Mouse (Mus musculus) naive thymus-derived CD4-positive, alpha-beta T cell, adult 2 months (primary cell): Measurements from ENCODE around the gene Spata31d1b.
"Not testable (repeated sequence)": the region's sequence is repeated elsewhere in the genome, so short reads cannot be mapped to it uniquely, and the experiment has no call there.

Experiments
- DNase-seq: peaks from one replicate; pipeline ENCODE4 v3.0.0-alpha.2; 2011; ENCODE audit warnings: low read depth

The Spata31d1b gene

DNA sequence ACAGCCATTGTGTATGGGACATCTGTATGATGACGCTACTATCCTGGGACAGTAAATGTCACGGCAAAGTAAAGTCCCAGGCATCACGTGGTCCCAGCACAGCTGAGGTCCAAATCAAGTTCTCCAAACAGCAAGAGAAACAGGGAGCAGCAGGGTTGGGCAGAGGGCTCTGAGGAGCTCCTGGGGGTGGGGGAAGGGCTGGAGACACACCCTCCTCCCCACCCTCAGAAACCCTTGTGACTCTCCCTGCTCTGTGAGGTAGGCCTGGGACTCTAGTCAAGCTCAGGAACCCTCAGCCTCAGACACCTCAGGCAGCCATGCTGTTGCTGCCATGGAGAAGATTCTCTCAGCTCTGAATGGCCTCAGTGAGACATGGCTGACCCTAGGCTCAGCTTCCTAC is at the start of gene Spata31d1b:
Gene Spata31d1b, plus strand, starts transcription at position 301 of the 400 bp plus-strand sequence.
- DNase-seq = not testable (repeated sequence)

DNA sequence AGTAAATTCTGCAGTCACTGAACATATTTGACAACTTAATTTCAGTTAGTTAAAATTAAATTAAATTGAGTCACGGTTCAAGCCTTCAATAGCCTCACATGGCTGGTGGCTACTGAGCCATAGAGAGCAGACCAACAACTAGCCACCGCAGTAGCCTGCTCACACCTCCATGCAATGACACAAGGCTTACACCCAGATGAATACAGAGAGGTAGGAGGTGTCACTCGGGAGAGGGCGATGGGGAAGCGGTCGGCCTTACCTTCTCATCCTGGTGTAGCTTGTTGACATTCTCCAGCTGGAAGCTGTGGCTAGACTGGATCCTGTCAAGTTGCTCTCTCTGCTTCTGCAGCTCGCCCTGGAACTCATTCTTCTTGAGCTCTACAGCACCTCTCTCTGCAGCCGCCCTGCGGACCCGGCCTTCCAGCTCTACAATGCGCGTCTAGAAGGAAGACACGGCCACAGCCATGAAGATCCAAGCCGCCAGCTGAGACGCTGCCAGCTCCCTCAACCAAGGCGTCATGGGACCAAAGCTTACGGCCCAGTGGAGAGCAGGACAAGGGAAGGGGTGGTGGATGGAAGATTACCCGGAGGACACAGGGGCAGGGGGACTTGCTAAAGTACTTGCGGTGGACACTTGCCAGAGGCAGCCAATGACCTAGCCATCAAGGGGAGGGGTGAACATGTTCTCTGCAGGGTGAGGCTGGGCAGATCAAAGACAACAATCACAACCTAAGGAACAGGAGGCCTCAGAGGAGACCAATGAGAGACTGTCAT is 48.0 kb upstream of the Spata31d1b start:
- no peak for DNase-seq

DNA sequence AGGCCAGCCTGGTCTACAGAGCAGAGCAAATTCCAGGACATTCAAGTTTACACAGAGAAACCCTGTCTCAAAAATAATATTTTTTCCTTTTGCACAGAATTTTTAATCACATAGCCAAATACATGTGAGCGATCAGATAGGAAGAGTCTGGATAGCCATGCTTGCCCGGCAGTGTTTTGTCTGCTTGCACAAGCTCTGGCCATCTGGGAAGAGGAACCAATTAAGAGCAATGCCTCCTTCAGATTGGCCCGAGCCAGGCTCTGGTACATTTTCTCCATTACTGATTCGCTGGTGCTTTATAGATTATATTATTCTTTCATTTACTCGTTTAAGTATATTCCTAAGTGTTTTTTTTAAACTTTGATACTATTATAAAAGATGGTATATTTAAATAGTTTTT is 44.3 kb upstream of the Spata31d1b start:
- no peak for DNase-seq

DNA sequence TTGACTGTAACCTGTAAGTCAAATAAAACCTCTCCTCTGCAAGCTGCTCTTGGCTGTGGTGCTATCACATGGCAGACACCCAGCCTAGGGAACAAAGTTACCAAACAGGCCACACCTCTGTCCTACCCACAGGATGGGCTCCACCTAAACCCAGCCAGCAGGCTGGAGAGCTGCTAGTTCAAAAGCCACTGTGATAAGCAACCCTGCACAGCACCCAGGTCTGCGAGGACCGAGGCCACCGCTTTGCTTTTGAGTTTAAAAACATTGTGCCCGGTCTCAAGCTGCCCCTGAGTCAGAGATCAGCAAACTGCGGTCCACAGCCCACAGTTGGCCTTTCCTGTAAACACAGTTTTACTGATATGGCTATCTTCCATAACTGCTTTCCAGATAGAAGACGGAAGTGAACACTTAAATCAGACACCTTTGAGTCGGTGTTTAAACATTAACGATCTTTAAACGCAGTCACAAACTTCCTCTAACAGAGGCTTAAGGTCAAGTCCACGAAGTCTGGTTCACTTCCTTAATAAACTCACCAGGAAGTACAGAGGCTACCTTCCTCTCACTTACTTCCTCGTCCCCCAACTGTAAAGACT is 43.5 kb upstream of the Spata31d1b start:
- DNase-seq = peak; percentile 71

DNA sequence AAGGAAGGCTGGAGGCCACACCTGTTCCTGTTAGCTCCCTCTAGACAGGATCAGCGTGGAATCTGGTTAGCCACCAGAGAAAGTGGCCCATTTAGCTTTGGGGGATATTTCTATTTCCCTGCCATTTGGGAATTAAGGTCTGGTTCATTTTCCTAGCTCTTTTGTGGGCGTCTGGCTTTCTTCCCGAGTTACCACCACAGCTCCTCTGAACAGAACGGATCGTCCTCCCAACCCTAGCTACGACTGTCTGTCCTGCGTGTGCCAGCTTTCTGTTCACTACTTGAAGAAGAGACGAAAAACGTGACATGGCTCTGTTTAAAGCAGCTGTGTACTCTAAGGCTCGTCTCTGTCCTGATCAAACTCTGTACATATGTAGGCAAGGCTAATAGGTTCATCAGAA is 42.1 kb upstream of the Spata31d1b start:
- no peak for DNase-seq

DNA sequence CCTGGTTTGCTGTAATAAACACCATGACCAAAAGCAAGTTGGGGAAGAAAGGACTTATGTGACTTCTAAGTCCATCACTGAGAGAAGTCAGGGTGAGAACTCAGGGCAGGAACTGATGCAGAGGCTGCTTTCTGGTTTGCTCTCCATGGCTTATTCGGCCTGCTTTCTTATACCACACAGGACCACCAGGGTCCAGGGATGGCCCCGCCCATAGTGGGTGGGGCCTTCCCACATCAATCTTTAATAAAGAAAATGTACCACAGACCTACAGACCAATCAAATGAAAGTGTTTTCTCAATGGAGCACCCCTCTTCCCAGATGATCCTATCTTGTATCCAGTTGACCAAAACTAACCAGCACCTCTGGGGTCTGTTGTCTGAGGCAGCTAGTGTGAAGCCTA is 40.6 kb upstream of the Spata31d1b start:
- DNase-seq = no peak

DNA sequence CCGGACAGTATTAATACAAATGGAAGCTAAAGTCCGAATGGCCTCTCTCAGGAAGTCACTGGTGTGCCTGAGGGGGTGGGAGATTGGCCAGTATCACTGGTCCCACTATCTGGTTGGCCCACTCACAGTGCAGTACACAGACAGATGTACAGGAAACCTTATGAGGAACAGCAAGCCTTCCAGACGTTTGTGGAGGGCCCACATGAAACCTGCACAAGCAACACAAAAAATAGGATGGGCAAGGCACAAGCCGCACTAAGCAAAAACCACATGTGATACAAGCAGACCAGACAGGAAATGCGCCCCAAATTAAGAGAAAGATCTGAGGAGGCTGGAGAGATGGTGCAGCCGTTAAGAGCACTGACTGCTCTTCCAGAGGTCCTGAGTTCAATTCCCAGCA is 39.8 kb upstream of the Spata31d1b start:
- peak; percentile 60 for DNase-seq

DNA sequence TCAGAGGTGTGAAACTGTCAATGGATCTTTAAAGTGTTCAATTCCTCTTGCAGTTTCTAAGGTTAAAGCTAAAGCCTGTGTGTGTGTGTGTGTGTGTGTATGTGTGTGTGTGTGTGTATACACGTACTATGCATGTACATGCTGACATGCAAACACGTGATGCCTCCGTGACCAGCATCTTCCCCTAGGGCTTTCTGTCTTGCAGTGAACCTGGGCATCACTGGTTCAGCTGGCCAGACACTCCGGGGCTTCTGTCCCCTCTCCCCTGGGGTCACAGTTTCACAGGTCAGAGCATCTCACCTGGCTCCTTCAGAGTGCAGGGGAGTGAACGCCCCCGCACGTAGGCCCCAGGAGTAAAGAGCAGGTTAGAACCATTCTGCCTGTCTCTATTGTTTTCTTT is 38.5 kb upstream of the Spata31d1b start:
- no peak for DNase-seq

DNA sequence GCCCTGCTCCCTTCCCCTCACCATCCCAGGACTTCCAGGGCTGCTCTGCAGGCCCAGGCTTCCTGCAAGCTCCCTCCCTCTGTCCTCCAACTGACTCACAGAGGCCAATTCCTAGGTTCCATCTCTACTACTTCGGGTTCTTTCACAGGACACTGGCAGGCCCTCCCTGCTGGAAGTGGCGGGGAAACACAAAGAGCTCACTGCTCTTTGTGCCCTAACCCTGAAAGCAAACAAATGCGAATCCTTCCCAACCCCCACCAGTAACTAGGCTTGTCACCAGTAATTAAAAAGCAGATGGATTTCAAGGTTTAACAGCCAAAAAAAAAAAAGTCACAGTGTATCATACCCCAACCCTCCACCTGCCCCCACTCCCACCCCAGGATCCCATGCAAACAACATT is 37.9 kb upstream of the Spata31d1b start:
- no peak for DNase-seq

DNA sequence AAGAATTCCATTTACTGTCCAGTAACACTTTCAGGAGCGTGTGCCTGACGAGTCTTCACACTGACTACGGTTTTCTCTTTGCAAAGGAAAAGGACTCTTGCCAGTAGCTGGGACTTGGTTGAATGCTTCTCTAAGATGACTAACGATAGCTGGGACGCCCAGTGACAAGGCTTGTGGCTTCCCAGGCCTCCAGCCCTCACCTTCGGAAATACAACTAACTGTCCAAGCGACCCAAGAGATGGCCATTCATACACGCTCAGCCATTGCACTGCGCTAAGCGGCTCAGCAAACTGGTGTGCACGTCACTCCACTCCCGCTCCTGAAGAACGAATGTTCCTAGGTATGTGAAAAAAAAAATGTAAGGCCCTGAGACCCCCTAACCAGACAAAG is 37.3 kb upstream of the Spata31d1b start:
- DNase-seq = no peak

DNA sequence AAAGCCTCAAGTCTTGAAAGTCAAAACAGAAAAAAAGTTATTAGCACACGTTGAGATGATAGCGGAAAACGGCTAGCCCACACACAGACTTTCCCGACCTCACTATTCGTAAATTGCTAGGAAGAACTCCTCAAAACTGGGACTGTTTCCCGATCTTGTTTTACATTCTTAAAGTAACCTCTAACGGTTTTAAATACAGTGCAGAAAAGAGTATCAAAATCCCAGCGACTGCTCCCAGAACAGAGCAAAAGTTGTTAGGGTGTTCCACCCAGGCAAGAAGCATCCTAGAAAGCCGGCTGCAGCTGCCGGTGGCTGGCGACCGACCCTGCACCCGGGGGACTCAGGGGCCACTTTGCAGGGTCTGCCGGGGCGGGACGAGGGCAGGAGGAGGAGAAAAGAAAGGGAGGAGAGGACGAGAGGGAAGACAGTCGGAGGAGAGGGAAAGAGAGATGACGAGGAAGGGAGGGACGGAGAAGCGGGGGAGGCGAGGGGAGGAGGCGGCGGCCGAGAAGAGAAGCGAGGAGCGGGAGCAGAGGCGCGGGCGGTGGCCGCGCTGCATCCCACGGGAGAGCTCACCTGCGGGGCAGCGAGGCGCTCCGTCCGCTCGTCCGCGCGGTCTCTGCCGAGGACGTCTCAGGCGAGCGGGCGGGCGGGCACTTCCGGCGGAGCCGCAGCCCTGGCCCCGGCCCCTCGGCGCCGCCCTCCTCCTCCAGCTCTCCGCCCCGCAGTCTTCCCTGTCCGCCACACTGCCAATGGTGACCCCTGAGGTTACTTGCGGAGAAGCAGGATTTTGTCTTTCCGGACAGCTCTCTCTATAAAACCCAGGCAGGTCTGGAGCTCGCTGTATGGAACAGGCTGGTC is 36.7 kb upstream of the Spata31d1b start, which contains the start of gene Golm1:
Gene Golm1, minus strand, starts transcription at position 661 of the 861 bp plus-strand sequence.
- DNase-seq = peak; percentile 41

DNA sequence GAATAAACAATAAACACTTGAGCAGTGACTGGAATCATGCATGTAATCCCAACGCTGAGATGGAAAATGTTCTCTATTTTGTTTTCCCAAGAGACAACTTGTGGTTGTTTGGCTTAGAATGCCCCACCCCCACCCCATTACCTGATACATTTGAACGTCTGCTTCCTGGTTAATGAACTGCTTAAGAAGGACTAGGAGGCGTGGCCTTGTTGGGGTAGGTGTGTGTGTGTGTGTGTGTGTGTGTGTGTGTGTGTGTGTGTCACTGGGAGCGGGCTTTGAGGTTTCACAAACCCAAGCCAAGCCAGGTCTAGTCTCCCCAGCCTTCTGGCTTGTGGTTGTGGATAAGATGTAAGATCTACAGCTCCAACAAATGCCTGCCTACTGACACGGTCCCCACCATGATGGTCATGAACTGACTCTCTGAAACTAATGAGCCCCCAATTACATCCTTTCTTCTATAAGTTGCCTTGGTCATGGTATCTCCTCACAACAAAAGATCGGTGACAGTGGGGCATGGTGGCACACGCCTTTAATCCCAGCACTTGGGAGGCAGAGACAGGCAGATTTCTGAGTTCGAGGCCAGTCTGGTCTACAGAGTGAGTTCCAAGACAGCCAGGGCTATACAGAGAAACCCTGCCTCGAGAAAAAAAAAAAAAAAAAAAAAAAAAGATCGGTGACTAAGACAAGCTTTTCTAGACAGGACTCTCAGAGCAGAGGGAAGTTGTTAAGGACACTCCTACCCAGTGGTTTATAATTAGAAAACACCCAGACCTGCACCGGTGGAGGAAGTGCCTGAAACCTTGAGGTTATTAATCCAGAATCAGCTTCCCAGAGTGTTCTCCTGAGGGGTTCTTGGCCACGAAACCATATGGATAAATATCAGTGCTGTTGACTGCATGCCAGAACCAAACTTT is 35.5 kb upstream of the Spata31d1b start:
- no peak for DNase-seq

DNA sequence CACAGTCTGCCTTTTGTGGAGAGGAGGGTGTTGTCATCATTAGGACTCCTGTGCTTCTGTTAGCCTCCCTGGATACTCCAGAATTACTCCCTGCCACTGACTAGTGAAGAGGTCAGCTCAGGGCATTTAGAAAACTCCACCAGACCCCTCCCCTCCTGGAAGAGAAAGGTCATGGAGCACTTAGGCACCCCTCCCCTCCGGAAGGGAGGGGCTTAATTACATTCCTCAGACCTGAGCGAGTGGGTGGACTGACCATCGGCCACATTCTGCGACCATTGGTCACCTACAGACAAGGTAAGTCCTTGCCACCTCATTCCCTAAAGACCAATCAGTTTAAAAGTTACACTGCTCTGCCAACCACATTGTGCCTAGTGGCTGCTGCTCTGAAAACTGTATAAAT is 32.8 kb upstream of the Spata31d1b start:
- no peak for DNase-seq

DNA sequence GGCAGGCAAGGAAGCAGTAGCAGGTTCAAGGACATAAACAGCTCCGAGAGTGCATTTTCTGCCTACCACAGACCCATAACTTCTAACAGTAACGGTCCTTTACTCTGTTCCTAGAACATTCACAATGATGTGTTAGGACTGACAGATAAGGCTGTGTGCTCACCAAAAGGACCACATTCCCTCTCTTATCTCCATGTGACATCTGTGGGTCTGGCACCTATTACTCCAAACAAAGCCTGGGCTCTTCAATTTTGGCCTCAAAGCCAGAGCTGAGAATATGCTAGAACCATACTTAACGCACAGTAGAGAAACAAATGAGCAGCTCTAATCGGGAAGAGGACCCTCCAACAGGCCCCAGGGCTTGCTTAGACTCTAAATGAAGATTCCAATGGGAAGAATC is 32.2 kb upstream of the Spata31d1b start:
- no peak for DNase-seq

DNA sequence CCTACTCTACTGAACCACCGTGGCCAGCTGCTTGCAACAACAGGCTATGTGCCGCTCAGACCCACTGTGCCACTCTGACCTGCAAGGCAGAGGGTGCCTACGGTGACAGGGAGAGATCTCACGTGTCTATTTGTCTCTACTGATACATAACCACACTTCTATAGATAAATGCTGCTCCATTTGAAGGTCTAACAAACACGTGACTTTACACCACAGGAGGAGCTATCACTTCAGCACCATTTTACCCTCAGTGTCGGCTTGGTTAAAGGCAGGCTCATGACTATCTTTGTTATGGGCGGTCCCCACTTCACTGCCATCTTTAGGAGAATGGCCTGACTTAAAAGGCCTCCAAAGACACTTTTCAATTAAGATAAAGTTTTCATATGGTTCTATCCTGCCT is 29.5 kb upstream of the Spata31d1b start:
- peak; percentile 41 for DNase-seq

DNA sequence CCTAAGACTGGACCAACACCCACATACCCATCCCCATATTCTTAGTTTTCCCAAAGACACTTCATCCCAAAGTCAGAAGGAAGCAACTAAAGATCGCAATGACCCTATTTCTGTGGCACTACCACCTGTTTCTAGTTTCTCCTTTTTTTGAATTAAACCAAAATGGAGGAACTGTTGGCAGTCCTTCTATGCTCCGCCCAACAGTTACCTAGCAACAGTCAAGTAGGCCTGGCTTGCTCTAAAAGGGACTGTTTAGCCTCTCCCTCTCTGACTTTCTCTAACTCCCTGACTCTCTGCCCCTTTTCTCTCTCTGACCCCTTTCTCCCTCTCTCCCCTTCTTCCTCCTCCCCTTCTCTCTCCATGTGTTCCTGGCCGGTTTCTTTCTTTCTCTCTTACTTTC is 26.8 kb upstream of the Spata31d1b start:
- no peak for DNase-seq

DNA sequence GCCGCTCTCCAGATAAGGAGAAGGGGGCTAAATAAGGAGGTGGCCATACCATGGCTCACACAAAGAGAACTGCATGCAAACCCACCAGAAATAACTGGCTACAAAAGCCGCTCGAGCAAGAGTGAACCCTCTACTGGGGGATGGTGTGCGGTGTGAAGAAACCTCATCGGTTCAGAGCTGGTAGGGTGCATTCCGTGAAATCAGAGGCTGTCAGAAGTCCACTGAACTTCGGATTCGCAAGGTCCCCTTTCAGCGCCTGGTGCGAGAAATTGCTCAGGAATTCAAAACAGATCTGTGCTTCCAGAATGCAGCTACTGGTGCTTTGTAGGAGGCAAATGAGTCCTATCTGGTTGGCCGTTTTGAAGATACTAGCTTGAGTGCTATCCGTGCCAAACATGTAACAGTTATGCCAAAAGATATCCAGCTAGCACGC is 23.7 kb upstream of the Spata31d1b start:
- DNase-seq = no peak

DNA sequence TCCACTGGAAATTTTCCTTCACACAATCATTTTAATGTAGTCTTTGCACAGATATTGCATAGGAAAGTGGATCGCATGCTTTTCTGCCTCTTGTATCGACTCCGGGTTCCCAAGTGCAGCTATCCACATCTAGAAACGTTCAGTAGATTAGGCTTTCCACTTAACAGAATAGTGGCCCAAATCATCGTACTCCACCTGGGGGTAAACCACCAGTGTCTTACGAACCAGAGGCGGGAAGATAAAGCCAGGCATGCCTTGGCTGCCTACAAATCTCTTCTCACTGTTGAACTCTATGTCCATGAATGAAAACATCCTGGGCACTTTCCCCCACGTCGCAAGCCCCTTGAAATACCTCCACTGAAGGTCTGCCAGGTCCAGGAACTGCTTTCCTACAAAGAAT is 22.8 kb upstream of the Spata31d1b start:
- no peak for DNase-seq

DNA sequence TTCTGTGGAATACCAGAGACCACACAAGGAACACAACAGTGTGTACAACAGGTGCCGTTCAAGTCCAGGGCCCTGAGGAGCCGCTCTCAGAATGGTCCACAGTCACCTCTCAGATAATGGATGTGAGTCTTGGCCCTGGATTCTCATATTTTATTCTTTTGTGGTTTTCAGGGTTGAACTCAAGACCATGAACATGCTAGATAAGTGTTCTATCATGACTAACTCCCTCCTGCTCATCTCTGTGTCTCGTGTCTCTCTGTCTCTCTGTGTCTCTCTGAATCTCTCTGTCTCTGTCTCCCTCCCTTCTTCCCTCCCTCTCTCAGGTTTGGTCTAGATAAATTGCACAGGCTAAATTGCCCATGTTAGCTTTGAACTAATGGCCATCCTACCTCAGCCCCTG is 22.2 kb upstream of the Spata31d1b start:
- no peak for DNase-seq

DNA sequence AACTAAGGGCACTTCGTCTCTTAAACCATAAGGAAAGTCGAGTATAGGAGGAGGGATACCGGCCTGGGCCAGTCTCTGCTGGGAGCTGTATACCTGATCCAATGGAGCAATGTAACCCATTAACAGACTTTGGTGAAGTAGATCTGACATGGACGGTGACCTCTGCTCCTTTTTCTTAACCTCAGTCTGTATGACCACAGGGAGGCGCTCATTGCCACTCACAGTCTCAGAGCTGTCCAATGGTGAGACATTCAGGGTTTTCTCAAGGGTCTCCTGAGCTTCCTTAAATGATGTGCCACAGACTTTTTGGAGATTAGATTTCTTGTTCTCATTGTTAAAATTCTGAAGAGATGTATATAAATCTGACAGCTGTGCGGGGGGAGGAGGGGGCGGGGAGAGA is 21.5 kb upstream of the Spata31d1b start:
- DNase-seq = no peak

DNA sequence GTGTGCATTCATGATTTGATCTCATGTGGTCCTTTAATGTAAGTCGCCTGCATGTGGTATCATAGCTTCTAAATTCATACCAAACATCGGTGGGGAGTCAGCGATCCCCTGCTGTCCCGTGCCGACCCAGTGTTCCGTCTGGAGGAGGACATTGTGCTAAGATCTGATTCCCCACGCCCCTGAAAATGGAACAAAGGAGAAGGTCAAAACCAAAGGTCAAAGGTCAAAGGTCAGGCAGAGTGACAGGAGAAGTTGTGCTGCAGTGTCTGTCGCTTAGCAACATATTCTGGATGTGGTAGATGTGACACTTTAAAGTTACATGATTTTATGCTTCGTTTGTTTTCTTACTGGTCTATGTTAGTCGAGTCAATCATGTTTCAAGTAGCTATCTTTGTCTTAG is 20.6 kb upstream of the Spata31d1b start:
- DNase-seq = no peak

DNA sequence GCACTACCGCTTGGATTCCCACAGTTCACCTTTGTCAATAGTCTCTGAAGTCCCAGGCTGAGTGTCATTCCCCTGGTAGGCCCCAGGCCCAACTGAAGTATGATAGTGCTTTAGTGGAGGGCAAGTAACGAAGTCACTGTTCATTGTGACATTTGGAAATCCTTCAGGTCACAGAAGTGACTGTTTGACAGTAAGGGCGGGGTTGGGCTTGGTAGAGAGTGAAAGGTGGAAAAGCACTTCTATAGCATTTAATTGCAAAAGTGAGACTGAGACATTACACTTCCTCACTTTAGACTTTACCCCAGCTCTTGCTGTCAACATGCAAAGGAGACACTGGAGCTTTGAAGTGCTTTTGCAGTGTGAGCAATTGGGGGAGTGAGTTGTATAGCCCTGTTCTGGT is 18.1 kb upstream of the Spata31d1b start, which contains the start of gene 4921517D22Rik:
Gene 4921517D22Rik, minus strand, starts transcription at position 101 of the 400 bp plus-strand sequence.
- DNase-seq = no peak
